Mouse (Mus musculus): ENCODE data around the gene Mocs1. TPM values are rescaled to one million over a fixed set of nuclear protein-coding genes. Genes with fewer than 3 reads are reported as not detected.

Gene Mocs1
- 2.6 TPM for polyA plus RNA-seq (2014; fragmentation: Illumina TruSeq; extraction: RNeasy Lipid Tissue Mini Kit (QIAGEN cat#74804))

GRCm38 (mm10) chr17:49428239-49428688 lies at the start of gene Mocs1:
Gene Mocs1 (plus strand): TSS chr17:49428362.

Other genes with a start within 250 kb of the Mocs1 start
- gene Daam2, start 136.0 kb downstream of the Mocs1 start, polyA plus RNA-seq (2014; fragmentation: Illumina TruSeq; extraction: RNeasy Lipid Tissue Mini Kit (QIAGEN cat#74804)), result 4.4 TPM
- gene Kif6, start 186.8 kb downstream of the Mocs1 start, polyA plus RNA-seq (2014; fragmentation: Illumina TruSeq; extraction: RNeasy Lipid Tissue Mini Kit (QIAGEN cat#74804)), result 3.4 TPM